Mouse (Mus musculus) mouse embryonic stem cell (cell line): ENCODE data around the gene Olfr1145.

ENCODE experiments used
- in situ Hi-C, 2 experiments: fragments of 300-500 bp; cut with MboI; formaldehyde crosslinking; loops; 1 replicate in 1 of 2; 3 replicates in 1 of 2; pipeline ENCODE4 v1.14.3; 2019 to 2020; ENCODE audit warnings: low sequenced_read_pairs in 2 of 2, low pct_unique_long_range_greater_than_20kb in 1 of 2, mixed read lengths in 1 of 2; ENCODE audit not compliant: unreplicated experiment in 1 of 2

The Olfr1145 gene

DNA sequence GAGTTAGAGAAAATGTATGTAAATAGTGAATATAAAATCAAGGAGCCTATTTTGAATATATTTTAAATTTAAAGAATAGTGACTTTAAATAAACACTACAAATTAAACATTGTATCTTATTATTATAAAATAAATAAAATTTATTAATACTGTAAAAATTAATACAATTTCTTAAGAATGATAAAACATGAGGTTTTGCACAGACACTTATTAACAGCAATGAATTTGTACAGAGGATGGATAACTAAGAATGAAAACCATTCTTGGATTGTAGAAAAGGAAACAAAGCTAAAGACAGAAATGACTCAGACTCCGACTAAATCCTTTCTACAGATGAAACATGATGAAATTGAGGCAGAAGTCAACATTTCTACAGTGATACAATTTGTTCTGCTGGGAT lies at the start of gene Olfr1145:
TSS of gene Olfr1145 (plus strand) at position 301 of the 400 bp plus-strand sequence.
- in situ Hi-C loops: no loop called here

DNA sequence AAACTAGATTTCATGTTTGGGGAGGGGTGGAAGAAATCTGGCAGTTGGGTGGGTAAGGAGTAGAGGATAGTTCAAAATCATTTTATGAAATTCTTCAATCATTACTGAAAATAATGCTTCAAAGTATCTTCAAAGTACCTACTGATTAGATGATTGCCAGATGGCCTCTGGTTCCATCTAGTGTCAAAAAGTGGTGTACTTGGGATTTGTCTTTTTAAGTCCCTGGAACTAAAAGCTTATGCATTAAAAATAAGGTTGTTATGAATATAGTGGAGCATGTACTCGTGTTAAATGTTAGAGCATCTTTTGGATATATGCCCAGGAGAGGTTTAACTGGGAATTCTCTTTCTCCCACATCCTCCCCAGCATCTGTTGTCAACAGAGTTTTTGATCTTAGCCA lies 33.5 kb upstream of the Olfr1145 start:
- in situ Hi-C loops: no loop called here

DNA sequence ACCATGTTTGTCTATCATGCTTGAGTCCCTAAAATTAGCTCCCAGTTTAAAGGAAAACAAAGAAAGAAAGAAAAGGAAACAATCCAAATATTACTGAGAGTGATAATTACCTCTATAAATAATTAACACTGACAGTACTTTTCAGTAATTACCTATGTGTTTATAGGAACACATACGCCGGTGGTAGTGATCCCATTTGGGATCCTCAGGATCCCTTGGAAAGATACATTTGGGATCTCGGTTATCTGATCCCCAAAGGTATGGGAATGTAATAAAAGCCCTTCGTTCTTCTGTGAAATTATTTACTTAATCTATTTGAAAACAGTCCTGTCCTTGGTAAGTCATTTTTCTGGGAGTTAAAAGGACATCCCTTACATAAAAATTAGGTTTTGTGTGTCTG lies 30.4 kb upstream of the Olfr1145 start, which contains the start of gene Olfr152:
TSS of gene Olfr152 (plus strand) at position 301 of the 400 bp plus-strand sequence.
- in situ Hi-C loops: no loop called here

DNA sequence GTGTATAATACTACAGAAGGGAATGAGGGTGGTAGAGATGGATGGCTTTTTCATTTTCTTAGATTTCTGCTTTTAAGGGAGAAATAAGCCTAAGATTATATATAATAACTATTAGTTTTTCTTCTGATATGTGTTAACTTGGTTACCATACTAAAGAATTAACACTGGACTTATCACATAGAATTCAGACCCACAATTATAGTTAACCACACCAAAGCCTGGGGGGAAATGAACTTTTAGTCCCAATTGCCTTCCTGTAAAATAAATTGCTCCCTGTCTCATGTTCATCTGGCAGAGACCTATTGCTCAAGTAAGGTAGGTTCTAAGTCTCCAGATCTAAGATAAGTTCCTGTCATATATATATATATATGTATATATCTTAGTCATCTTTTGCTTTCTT lies 9.3 kb upstream of the Olfr1145 start, which contains the start of gene Olfr1143:
TSS of gene Olfr1143 (plus strand) at position 301 of the 400 bp plus-strand sequence.
- in situ Hi-C loops: no loop called here

DNA sequence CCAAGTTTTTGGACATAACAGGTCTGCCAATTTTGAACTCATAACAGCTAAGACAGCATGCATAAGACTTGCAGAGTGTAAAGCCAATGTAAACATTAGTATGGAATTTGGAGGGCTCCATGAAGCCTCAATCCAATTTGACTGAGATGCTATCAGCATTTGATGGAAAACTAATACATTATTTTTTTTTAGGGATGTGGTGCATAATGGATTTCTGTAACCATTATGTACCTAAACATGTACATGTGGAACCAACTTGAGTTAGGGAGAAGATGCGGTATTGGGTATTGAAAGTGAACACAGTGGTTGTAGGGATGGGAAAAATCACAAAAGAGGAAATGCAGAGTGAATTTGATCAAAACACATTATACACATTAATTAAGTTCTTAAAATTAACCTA lies 20.6 kb downstream of the Olfr1145 start, which contains the start of gene Olfr1148:
TSS of gene Olfr1148 (plus strand) at position 301 of the 400 bp plus-strand sequence.
- in situ Hi-C loops: no loop called here

DNA sequence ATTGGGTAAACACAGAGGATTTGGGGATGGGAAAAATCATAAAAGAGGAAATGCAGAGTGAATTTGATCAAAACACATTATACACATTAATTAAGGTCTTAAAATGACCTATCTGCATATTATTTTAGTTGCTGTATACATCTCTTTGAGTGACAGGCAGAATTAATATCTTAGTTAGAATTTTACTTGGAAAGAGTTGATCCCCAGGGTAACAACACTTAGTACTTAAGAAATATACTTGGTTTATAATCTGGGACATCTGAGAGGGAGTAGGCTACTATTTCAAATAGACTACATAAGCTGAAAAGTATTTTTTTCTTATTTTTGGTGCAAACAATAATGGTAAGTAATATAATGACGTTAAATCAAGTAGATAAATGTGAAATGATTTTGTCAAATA lies 34.1 kb downstream of the Olfr1145 start, which contains the start of gene Olfr1150-ps1:
TSS of gene Olfr1150-ps1 (plus strand) at position 301 of the 400 bp plus-strand sequence.
- in situ Hi-C loops: no loop called here

DNA sequence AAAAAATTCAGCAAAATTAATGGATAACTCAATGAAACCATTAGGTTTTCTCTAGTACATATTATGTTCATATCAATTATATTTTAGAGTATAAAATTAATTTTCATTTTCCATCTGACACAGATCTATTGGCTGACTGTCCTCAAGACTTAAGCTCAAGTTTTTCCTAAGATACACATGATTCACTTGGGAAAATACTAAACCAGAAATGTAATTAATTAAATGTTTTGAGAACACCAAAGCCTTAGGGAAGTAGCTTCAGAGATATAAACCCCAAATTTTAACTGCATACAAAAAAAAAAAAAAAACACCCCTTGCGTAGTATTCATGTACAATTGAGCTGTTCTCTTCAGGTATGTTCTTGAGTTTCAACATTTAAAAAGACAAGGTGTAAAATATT lies 45.9 kb downstream of the Olfr1145 start, which contains the start of gene Olfr1151:
TSS of gene Olfr1151 (plus strand) at position 301 of the 400 bp plus-strand sequence.
- in situ Hi-C loops: no loop called here
